Mouse (Mus musculus) myocyte (in vitro differentiated cells): ENCODE data around the gene Plxna4. TPM values are rescaled to one million over a fixed set of nuclear protein-coding genes. Genes with fewer than 3 reads are reported as not detected.

Experiments used
- H3K27me3 ChIP-seq: one replicate; pipeline ENCODE4 v1.6.1; 2011; ENCODE audit not compliant: control insufficient read depth, insufficient read depth, insufficient read length
- H3K36me3 ChIP-seq: one replicate; pipeline ENCODE4 v1.6.1; 2011; ENCODE audit not compliant: control insufficient read depth, insufficient read depth
- H3K4me2 ChIP-seq: one replicate; pipeline ENCODE4 v1.6.1; 2011; ENCODE audit warnings: low read depth, control low read depth
- H3K4me3 ChIP-seq: one replicate; pipeline ENCODE4 v1.5.1; 2011; ENCODE audit warnings: mild to moderate bottlenecking, control low read depth, moderate library complexity
- H3K79me2 ChIP-seq: one replicate; pipeline ENCODE4 v1.6.1; 2011; ENCODE audit not compliant: control insufficient read depth, insufficient read depth
- H3ac ChIP-seq: one replicate; pipeline ENCODE4 v1.6.1; 2011; ENCODE audit not compliant: control insufficient read depth, insufficient read length
- CEBPB ChIP-seq: IDR thresholded peaks from 2 replicates; pipeline ENCODE4 v1.6.1; 2011; ENCODE audit warnings: mild to moderate bottlenecking, moderate library complexity; ENCODE audit not compliant: poor library complexity, insufficient read depth, severe bottlenecking
- E2F4 ChIP-seq: IDR thresholded peaks from one replicate; pipeline ENCODE4 v1.6.1; 2011; ENCODE audit warnings: mild to moderate bottlenecking, control low read depth, moderate library complexity; ENCODE audit not compliant: insufficient read depth
- MAX ChIP-seq: IDR thresholded peaks from one replicate; pipeline ENCODE4 v1.6.1; 2011; ENCODE audit warnings: low read depth, mild to moderate bottlenecking, control low read depth
- MYOD1 ChIP-seq, 3 experiments: IDR thresholded peaks; one replicate each; pipeline ENCODE4 v1.6.1; 2011; ENCODE audit warnings: control low read depth in 2 of 3, low read depth in 2 of 3, mild to moderate bottlenecking in 2 of 3, moderate library complexity in 1 of 3; ENCODE audit not compliant: insufficient read length in 2 of 3, control insufficient read depth in 1 of 3
- MYOG ChIP-seq, 3 experiments: IDR thresholded peaks; one replicate each; pipeline ENCODE4 v1.6.1; 2011; ENCODE audit warnings: control low read depth in 2 of 3, low read depth in 2 of 3, mild to moderate bottlenecking in 2 of 3; ENCODE audit not compliant: insufficient read length in 2 of 3, control insufficient read depth in 1 of 3, insufficient read depth in 1 of 3
- POLR2A ChIP-seq: IDR thresholded peaks from one replicate; pipeline ENCODE4 v1.6.1; 2011; ENCODE audit warnings: low read depth, mild to moderate bottlenecking, control low read depth, moderate library complexity; ENCODE audit not compliant: insufficient read length
- POLR2AphosphoS2 ChIP-seq: IDR thresholded peaks from one replicate; pipeline ENCODE4 v1.6.1; 2011; ENCODE audit warnings: low read depth, control low read depth; ENCODE audit not compliant: insufficient read length
- REST ChIP-seq: IDR thresholded peaks from one replicate; pipeline ENCODE4 v1.6.1; 2011; ENCODE audit warnings: mild to moderate bottlenecking, control low read depth, moderate library complexity; ENCODE audit not compliant: insufficient read depth, insufficient read length
- SRF ChIP-seq: IDR thresholded peaks from one replicate; pipeline ENCODE4 v1.6.1; 2011; ENCODE audit warnings: low read depth; ENCODE audit not compliant: control insufficient read depth, insufficient read length
- TCF12 ChIP-seq: IDR thresholded peaks from one replicate; pipeline ENCODE4 v1.6.1; 2011; ENCODE audit warnings: mild to moderate bottlenecking, control low read depth; ENCODE audit not compliant: poor library complexity, insufficient read depth, severe bottlenecking
- TCF3 ChIP-seq: IDR thresholded peaks from one replicate; pipeline ENCODE4 v1.6.1; 2011; ENCODE audit warnings: low read depth, control low read depth; ENCODE audit not compliant: insufficient read length
- USF1 ChIP-seq: IDR thresholded peaks from one replicate; pipeline ENCODE4 v1.6.1; 2011; ENCODE audit warnings: low read depth, mild to moderate bottlenecking, control low read depth, moderate library complexity
- polyA plus RNA-seq: library from polyadenylated mRNA; unstranded; fragments of >200 nt; fragmentation: generic; extraction: Trizol; gene quantifications from one replicate; pipeline ENCODE4 v1.2.1, GENCODE M21; 2012; ENCODE audit warnings: missing spikeins

Plxna4 gene
- polyA plus RNA-seq, 1 experiment = 0.70 TPM

DNA sequence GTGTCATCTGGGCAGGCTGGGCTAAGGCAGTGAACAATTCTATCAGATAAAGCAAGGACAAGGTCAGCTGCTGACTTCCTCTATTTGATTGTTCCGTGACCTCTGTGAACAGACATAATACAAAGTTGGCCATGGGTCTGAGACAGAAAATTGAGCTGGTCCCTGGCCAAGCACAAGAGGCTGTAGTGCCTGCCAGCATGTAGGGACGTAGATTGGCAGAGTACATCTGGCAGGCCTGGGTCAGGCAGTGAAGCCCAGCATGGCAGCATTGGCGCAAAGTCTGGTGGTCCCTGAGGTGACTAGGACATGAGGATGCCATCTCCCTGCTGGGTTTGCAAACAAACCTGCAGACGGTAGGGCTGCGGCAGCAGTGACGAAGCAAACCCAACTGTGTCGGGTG lies 321.9 kb downstream of the Plxna4 start:
- Histone ChIP-seq H3ac (no peak overlapping the region), H3K27me3 (no peaks in the 10 kb centered on the region), H3K79me2 (no peaks in the 10 kb centered on the region), H3K4me3 (no peak overlapping the region), H3K4me2 (no peak overlapping the region), H3K36me3 (no peaks in the 10 kb centered on the region)
- TF ChIP-seq MYOD1 (IDR thresholded peaks at IDR 0.05; ENCODE audit: control insufficient read depth in 1 of 3, insufficient read length in 2 of 3, low read depth in 2 of 3) (no peak), TCF12 (no peak), SRF (no peak), TCF3 (no peak), CEBPB (no peak), MYOG (IDR thresholded peaks at IDR 0.05; ENCODE audit: control insufficient read depth in 1 of 3, insufficient read depth in 1 of 3, insufficient read length in 2 of 3, low read depth in 2 of 3) (no peak), E2F4 (no peak), REST (no peak), POLR2AphosphoS2 (no peak), MAX (no peak), POLR2A (no peak), USF1 (no peak)

DNA sequence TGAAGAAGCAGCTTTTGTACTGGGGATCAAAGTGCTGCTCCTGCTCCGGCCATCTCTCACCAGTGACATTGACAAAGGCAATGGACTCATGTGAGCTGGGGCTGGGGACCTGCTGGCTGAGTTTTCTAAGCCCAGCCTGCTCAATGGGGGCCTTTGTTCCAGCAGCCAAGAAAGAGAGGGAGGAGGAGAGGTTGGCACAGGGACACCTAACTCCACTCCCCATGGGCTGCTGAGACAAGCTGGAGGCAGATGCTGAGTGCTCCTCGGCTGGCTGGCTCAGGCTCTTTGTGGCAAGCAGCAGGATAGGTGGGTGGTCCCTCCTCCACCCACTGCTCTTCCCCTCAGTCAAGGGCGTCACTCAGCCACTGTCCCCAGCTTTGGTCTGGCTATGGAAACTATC lies 326.7 kb downstream of the Plxna4 start:
- H3K27me3 ChIP-seq = no peaks in the 10 kb centered on the region
- H3ac ChIP-seq = no peak overlapping the region
- H3K4me2 ChIP-seq = no peak overlapping the region
- H3K36me3 ChIP-seq = no peaks in the 10 kb centered on the region
- no peaks in the 10 kb centered on the region for H3K79me2 ChIP-seq
- TF ChIP-seq MYOD1 (IDR thresholded peaks at IDR 0.05; ENCODE audit: control insufficient read depth in 1 of 3, insufficient read length in 2 of 3, low read depth in 2 of 3) (no peak), TCF3 (no peak), POLR2AphosphoS2 (no peak), TCF12 (no peak), POLR2A (no peak), REST (no peak), USF1 (no peak), MAX (no peak), CEBPB (no peak), E2F4 (no peak), MYOG (IDR thresholded peaks at IDR 0.05; ENCODE audit: control insufficient read depth in 1 of 3, insufficient read depth in 1 of 3, insufficient read length in 2 of 3, low read depth in 2 of 3) (no peak), SRF (no peak)
- no peak overlapping the region for H3K4me3 ChIP-seq

DNA sequence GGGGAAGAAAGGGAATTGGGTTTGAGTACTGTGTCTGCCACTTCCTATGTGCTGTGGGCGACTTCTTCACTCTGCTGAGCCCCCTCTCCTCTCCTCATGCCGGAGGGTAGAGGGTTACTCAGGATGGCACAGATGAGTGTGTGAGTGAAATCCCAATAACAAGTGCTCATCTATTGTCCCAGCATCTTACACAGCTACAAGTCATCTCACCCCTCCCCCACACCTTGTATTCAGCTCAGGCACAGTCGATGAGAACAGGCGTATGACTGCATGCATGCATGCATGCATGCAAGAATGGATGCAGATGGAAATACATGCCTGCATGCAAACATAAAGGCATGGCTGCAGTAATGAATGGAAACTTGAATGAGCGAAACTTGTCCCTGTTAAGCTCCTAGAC lies 327.7 kb downstream of the Plxna4 start:
- Histone ChIP-seq H3K4me3 (no peak overlapping the region), H3K79me2 (no peaks in the 10 kb centered on the region), H3K36me3 (no peaks in the 10 kb centered on the region), H3ac (no peak overlapping the region), H3K4me2 (no peak overlapping the region), H3K27me3 (no peaks in the 10 kb centered on the region)
- TF ChIP-seq USF1 (no peak), POLR2AphosphoS2 (no peak), REST (no peak), MAX (no peak), E2F4 (no peak), POLR2A (no peak), MYOG (IDR thresholded peaks at IDR 0.05; ENCODE audit: control insufficient read depth in 1 of 3, insufficient read depth in 1 of 3, insufficient read length in 2 of 3, low read depth in 2 of 3) (no peak), TCF12 (no peak), MYOD1 (IDR thresholded peaks at IDR 0.05; ENCODE audit: control insufficient read depth in 1 of 3, insufficient read length in 2 of 3, low read depth in 2 of 3) (no peak)

DNA sequence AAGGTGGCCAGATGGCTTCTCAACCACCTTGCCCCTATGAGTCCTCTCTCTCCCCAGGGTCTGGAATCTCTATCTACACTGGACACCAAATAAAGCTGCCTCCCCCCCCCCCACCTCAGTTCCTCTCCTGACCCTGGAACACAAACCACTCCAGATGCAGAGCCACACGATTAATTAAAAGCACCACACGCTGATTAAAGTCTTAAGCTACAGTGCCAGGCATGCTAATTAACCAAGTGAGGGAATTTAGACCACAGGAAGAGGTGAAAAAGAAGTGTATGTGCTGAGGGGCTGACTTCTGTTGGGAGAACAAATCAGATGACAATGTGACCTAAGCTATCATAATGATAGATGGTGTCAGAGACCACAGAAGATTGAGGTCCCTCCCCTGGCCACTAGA lies 332.8 kb downstream of the Plxna4 start:
- TF ChIP-seq E2F4 (no peak), MAX (no peak), USF1 (no peak), MYOD1 (IDR thresholded peaks at IDR 0.05; ENCODE audit: control insufficient read depth in 1 of 3, insufficient read length in 2 of 3, low read depth in 2 of 3) (no peak), REST (no peak), TCF12 (no peak), SRF (no peak), POLR2AphosphoS2 (no peak), CEBPB (no peak), POLR2A (no peak), TCF3 (no peak), MYOG (IDR thresholded peaks at IDR 0.05; ENCODE audit: control insufficient read depth in 1 of 3, insufficient read depth in 1 of 3, insufficient read length in 2 of 3, low read depth in 2 of 3) (no peak)
- Histone ChIP-seq H3K4me3 (no peak overlapping the region), H3K79me2 (no peaks in the 10 kb centered on the region), H3K27me3 (no peaks in the 10 kb centered on the region), H3ac (no peak overlapping the region), H3K4me2 (no peak overlapping the region), H3K36me3 (no peaks in the 10 kb centered on the region)

DNA sequence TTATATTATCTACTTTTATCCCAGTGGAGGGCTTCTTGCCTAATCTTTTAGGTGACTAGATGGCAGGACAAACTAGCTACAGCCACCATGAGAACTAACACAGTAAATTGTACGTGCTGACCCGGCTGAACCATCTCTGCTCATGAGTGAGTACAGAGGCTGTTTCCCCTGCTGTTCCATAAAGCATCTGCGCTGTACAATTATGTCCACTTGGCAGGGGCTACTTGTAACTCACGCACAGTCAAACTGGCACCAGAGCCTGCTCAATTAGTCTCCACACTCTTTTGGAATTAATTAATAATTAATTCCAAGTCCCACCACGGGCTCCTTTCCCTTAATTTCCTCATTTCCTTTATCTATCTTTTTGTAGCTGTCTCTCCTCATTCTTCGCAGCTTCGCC lies 335.8 kb downstream of the Plxna4 start:
- H3K4me2 ChIP-seq = no peak overlapping the region
- H3ac ChIP-seq = no peak overlapping the region
- TF ChIP-seq E2F4 = no peak
- TF ChIP-seq TCF3 = no peak
- TF ChIP-seq USF1 = no peak
- TF ChIP-seq POLR2AphosphoS2 = no peak
- no peak for TF ChIP-seq CEBPB
- no peak for TF ChIP-seq POLR2A
- TF ChIP-seq TCF12 = no peak
- TF ChIP-seq MYOD1 (IDR thresholded peaks at IDR 0.05; ENCODE audit: control insufficient read depth in 1 of 3, insufficient read length in 2 of 3, low read depth in 2 of 3) = no peak
- TF ChIP-seq REST = no peak
- no peak for TF ChIP-seq MYOG (IDR thresholded peaks at IDR 0.05; ENCODE audit: control insufficient read depth in 1 of 3, insufficient read depth in 1 of 3, insufficient read length in 2 of 3, low read depth in 2 of 3)
- TF ChIP-seq MAX = no peak
- no peak for TF ChIP-seq SRF
- no peaks in the 10 kb centered on the region for H3K36me3 ChIP-seq
- H3K4me3 ChIP-seq = no peak overlapping the region
- H3K27me3 ChIP-seq = no peaks in the 10 kb centered on the region
- no peaks in the 10 kb centered on the region for H3K79me2 ChIP-seq
